ENCODE assay signal across 20 mouse cellular contexts in the genomic region with DNA sequence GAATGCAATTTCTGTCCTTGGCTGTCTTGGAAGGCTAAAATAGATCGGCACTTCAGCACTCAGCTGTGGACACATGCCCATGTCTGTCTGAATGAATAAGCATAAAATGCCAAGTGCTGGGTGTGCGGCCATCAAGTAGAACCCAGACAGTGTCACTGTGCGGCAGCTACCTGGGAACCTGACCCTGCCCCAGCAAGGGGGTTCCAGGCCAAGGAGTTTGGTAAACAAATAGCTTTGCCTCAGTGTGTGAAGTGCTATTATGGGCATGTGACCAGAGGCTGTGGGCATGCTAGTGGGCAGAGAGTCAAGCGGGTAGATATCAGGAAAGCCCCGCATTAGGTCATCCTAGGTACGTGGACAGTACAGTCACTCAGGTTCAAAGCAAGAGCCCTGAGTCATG. TPM values are rescaled to one million over a fixed set of nuclear protein-coding genes. Genes with fewer than 3 reads are reported as not detected.
DNase-seq lines count a peak whose midpoint lies in the region; ATAC-seq and TF ChIP-seq lines count a peak whose summit lies in the region.
"Had no signal": no experiment of that assay in that cellular context is flagged by ENCODE, and none has a peak within 500 bp of the region (broad histone marks: within the 10 kb centered on the region; RNA-seq: fewer than 3 reads in every experiment).

No protein-coding gene starts in this region.

- peak overlapping the region; percentile 84 for H3K27ac ChIP-seq in gastrocnemius, adult 2 months
- no peak overlapping the region for H3K27ac ChIP-seq in CH12.LX (ENCODE audit: insufficient read depth, low read depth)
- H3K27ac ChIP-seq in heart, embryonic 16.5 days (ENCODE audit: low read length): no peak overlapping the region
- no peak overlapping the region for H3K27ac ChIP-seq in midbrain, embryonic 16.5 days (ENCODE audit: low read length)
- H3K27ac ChIP-seq: embryonic facial prominence, embryonic 15.5 days; forebrain, embryonic 10.5 days; hindbrain, embryonic 13.5 days; limb, embryonic 12.5 days; liver, embryonic 14.5 days; midbrain, embryonic 12.5 days had no signal

- in situ Hi-C loops in CH12.LX (cut with MboI; ENCODE audit: low pct_ligation_motif_present, low pct_unique_long_range_greater_than_20kb, low sequenced_read_pairs): no loop called here

- intact Hi-C loops in gastrocnemius, adult 2 months (cut with DNase I): loop anchor here (5.0 to 10.0 kb wide), 2 partner anchors 50 to 273 kb away; no protein-coding TSS in a partner anchor

- H3K4me1 ChIP-seq in CH12.LX (ENCODE audit: control insufficient read depth in 1 of 2, insufficient read depth in 2 of 2): peaks cover 4 to 8% of the 10 kb centered on the region in 2 experiments
- peaks cover 3% of the 10 kb centered on the region for H3K4me1 ChIP-seq in heart, embryonic 16.5 days (ENCODE audit: control insufficient read depth, insufficient read depth, low read length)
- H3K4me1 ChIP-seq in midbrain, embryonic 16.5 days (ENCODE audit: control insufficient read depth, insufficient read depth, low read length): no peaks in the 10 kb centered on the region
- H3K4me1 ChIP-seq: embryonic facial prominence, embryonic 15.5 days; hindbrain, embryonic 13.5 days; limb, embryonic 12.5 days; midbrain, embryonic 12.5 days had no signal

- no peaks in the 10 kb centered on the region for H3K36me3 ChIP-seq in CH12.LX (replicated peaks in 1 of 2; ENCODE audit: control insufficient read depth in 1 of 2, insufficient read depth in 1 of 2, low read length in 1 of 2)
- H3K36me3 ChIP-seq in heart, embryonic 16.5 days (ENCODE audit: control insufficient read depth, insufficient read depth): no peaks in the 10 kb centered on the region
- H3K36me3 ChIP-seq in midbrain, embryonic 16.5 days (ENCODE audit: control insufficient read depth, insufficient read depth, low read length): no peaks in the 10 kb centered on the region
- H3K36me3 ChIP-seq: embryonic facial prominence, embryonic 15.5 days; forebrain, embryonic 10.5 days; hindbrain, embryonic 13.5 days; limb, embryonic 12.5 days; midbrain, embryonic 12.5 days had no signal

- TF ChIP-seq EP300 in CH12.LX (IDR thresholded peaks at IDR 0.05; ENCODE audit: low read length): no peak

- H3K9me3 ChIP-seq in CH12.LX (replicated peaks; ENCODE audit: low read length): no peaks in the 10 kb centered on the region
- H3K9me3 ChIP-seq in heart, embryonic 16.5 days (replicated peaks; ENCODE audit: control insufficient read depth, low read length): no peaks in the 10 kb centered on the region
- H3K9me3 ChIP-seq in midbrain, embryonic 16.5 days (replicated peaks; ENCODE audit: control insufficient read depth, low read length, poor library complexity, severe bottlenecking): no peaks in the 10 kb centered on the region
- H3K9me3 ChIP-seq: embryonic facial prominence, embryonic 15.5 days; forebrain, embryonic 10.5 days; hindbrain, embryonic 13.5 days; limb, embryonic 12.5 days; midbrain, embryonic 12.5 days had no signal

- H3K4me2 ChIP-seq in CH12.LX (ENCODE audit: insufficient read depth, low read depth, poor library complexity, severe bottlenecking): peak overlapping the region; percentile 27; the same call in 1 of the 2 replicates
- H3K4me2 ChIP-seq in heart, embryonic 16.5 days (ENCODE audit: low read depth, low read length): peak overlapping the region; percentile 8; the same call in 1 of the 2 replicates
- H3K4me2 ChIP-seq in midbrain, embryonic 16.5 days (ENCODE audit: low read length): no peak overlapping the region
- H3K4me2 ChIP-seq: embryonic facial prominence, embryonic 15.5 days; hindbrain, embryonic 13.5 days; limb, embryonic 12.5 days; midbrain, embryonic 12.5 days had no signal

- no peak for TF ChIP-seq CTCF in gastrocnemius, adult 2 months (IDR thresholded peaks at IDR 0.05)
- TF ChIP-seq CTCF in CH12.LX (conservative IDR thresholded peaks at IDR 0.05 in 1 of 2, IDR thresholded peaks at IDR 0.05 in 1 of 2; ENCODE audit: low read depth in 2 of 2, low read length in 2 of 2): no peak

- dilution Hi-C loops in CH12.LX (cut with MboI; ENCODE audit: extremely low pct_ligation_motif_present, extremely low pct_unique_long_range_greater_than_20kb, low sequenced_read_pairs): no loop called here

- H3K4me3 ChIP-seq in gastrocnemius, adult 2 months: peak overlapping the region; percentile 48
- H3K4me3 ChIP-seq in CH12.LX (replicated peaks in 1 of 3; ENCODE audit: low read depth in 2 of 3, low read length in 2 of 3, poor library complexity in 1 of 3): no peak overlapping the region
- H3K4me3 ChIP-seq in heart, embryonic 16.5 days (ENCODE audit: low read length): no peak overlapping the region
- no peak overlapping the region for H3K4me3 ChIP-seq in midbrain, embryonic 16.5 days (ENCODE audit: low read depth, low read length)
- H3K4me3 ChIP-seq: embryonic facial prominence, embryonic 15.5 days; forebrain, embryonic 10.5 days; hindbrain, embryonic 13.5 days; limb, embryonic 12.5 days; midbrain, embryonic 12.5 days; myocyte had no signal

- no peaks in the 10 kb centered on the region for H3K79me2 ChIP-seq in CH12.LX (replicated peaks; ENCODE audit: control insufficient read depth, extremely low read depth, insufficient read depth, poor library complexity, severe bottlenecking)

- no peaks in the 10 kb centered on the region for H3K27me3 ChIP-seq in CH12.LX (replicated peaks)
- no peaks in the 10 kb centered on the region for H3K27me3 ChIP-seq in heart, embryonic 16.5 days (ENCODE audit: control insufficient read depth, insufficient read depth, low read length)
- no peaks in the 10 kb centered on the region for H3K27me3 ChIP-seq in midbrain, embryonic 16.5 days (ENCODE audit: control insufficient read depth, insufficient read depth, low read depth, low read length)
- H3K27me3 ChIP-seq: embryonic facial prominence, embryonic 15.5 days; hindbrain, embryonic 13.5 days; limb, embryonic 12.5 days; midbrain, embryonic 12.5 days had no signal

- ATAC-seq in heart, embryonic 16.5 days (replicated peaks; ENCODE audit: extremely low read depth, insufficient read depth, low FRiP score): no peak
- ATAC-seq in midbrain, embryonic 16.5 days: no peak

- peak; percentile 69 for DNase-seq in gastrocnemius, adult 2 months
- no peak for DNase-seq in gastrocnemius, postnatal 4 days (ENCODE audit: low spot score in 2 of 2)
- DNase-seq in 3134 (ENCODE audit: extremely low read depth, insufficient read length, low spot score) (peak; percentile 19), CH12.LX (ENCODE audit: extremely low read depth) (no peak)
- no peak for DNase-seq in natural killer cell, adult 2 months (ENCODE audit: low spot score in 2 of 2)
- DNase-seq in right cerebral cortex, postnatal 25 days: no peak
- DNase-seq: cerebellum, adult 9-11 months; kidney, postnatal 10 days; lung, postnatal 4 days; retina, postnatal 1 day; thymus, postnatal 4 days had no signal

- WGBS in heart, embryonic 16.5 days: 55% methylated on average over 6 of the region's 6 CpGs
- 90% methylated on average over 6 of the region's 6 CpGs for WGBS in midbrain, embryonic 16.5 days

- TF ChIP-seq POLR2A in CH12.LX (IDR thresholded peaks at IDR 0.05; ENCODE audit: low read depth, low read length): no peak

- TF ChIP-seq RAD21 in CH12.LX (IDR thresholded peaks at IDR 0.05; ENCODE audit: low read depth, low read length): no peak

- H3K9ac ChIP-seq in CH12.LX (ENCODE audit: insufficient read depth, low read depth): no peak overlapping the region
- H3K9ac ChIP-seq in heart, embryonic 16.5 days (ENCODE audit: low read length): no peak overlapping the region
- H3K9ac ChIP-seq in midbrain, embryonic 16.5 days (ENCODE audit: low read depth, low read length): no peak overlapping the region
- H3K9ac ChIP-seq: embryonic facial prominence, embryonic 15.5 days; hindbrain, embryonic 13.5 days; limb, embryonic 12.5 days; liver, embryonic 14.5 days; midbrain, embryonic 12.5 days had no signal

TF ChIP-seq in CH12.LX, 34 proteins besides CTCF, POLR2A, EP300 and RAD21:
- TF ChIP-seq USF1 (IDR thresholded peaks at IDR 0.05; ENCODE audit: low read depth, low read length) (peak; percentile 19), HCFC1 (IDR thresholded peaks at IDR 0.05; ENCODE audit: low read depth, low read length) (no peak), ZKSCAN1 (IDR thresholded peaks at IDR 0.05; ENCODE audit: borderline replicate concordance, low read depth, low read length) (no peak)

RNA-seq across cellular contexts. Expression of a gene that starts 8.1 kb away (rescaled TPM):
- total RNA-seq in gastrocnemius, adult 2 months (2021): 100 to 1,000 TPM; 111 to 118 TPM
- total RNA-seq in gastrocnemius, postnatal 4 days (2021): 10 to 100 TPM; 73.7 to 78.7 TPM
- total RNA-seq in CH12.LX (2012; rRNA removed): 21.3 and 28.2 TPM in 2 replicates
- total RNA-seq in CH12.LX (2014; rRNA removed): 75.4 and 83.9 TPM in 2 replicates
- 70.4 and 85.9 TPM in 2 replicates for polyA plus RNA-seq in CH12.LX (2012; ENCODE audit: insufficient read length, low read depth)
- polyA plus RNA-seq in heart, embryonic 16.5 days (2015; fragmentation: Nextera tagmentation; extraction: Ambion mirVana): 32.3 and 35.3 TPM in 2 replicates
- polyA plus RNA-seq in midbrain, embryonic 16.5 days (2015; fragmentation: Nextera tagmentation; extraction: Ambion mirVana): 77.6 and 84.2 TPM in 2 replicates

Comparison
In these comparisons a context has a peak if more than half of its experiments do, and no peak if none do; other contexts are left out.
1. DNase-seq: peak in gastrocnemius, adult 2 months (single experiment) and 3134 (single experiment); none in gastrocnemius, postnatal 4 days (0 of 2), CH12.LX (single experiment), natural killer cell, adult 2 months (0 of 2) and right cerebral cortex, postnatal 25 days (single experiment).